Mouse (Mus musculus) forebrain, embryonic 10.5 days (tissue): Measurements from ENCODE around the gene Tph2. TPM values are rescaled to one million over a fixed set of nuclear protein-coding genes. Genes with fewer than 3 reads are reported as not detected.

ENCODE experiments used
- DNase-seq: peaks from one replicate; pipeline ENCODE4 v3.0.0-alpha.2; 2017; ENCODE audit warnings: low spot score; ENCODE audit errors: extremely low spot score
- H3K27ac ChIP-seq: fragments of 300-500 bp; sonication (generic); 2 replicates; pipeline ENCODE4 v1.5.1; 2016; ENCODE audit warnings: mild to moderate bottlenecking
- H3K27me3 ChIP-seq: fragments of 300-500 bp; sonication (generic); 2 replicates; pipeline ENCODE4 v1.6.1; 2016; ENCODE audit warnings: mild to moderate bottlenecking; ENCODE audit not compliant: poor library complexity, severe bottlenecking
- H3K36me3 ChIP-seq: fragments of 300-500 bp; sonication (generic); replicated peaks from 2 replicates; pipeline ENCODE4 v1.6.1; 2016; ENCODE audit warnings: mild to moderate bottlenecking, moderate library complexity
- H3K4me1 ChIP-seq: fragments of 300-500 bp; sonication (generic); 2 replicates; pipeline ENCODE4 v1.6.1; 2016
- H3K4me3 ChIP-seq: fragments of 300-500 bp; sonication (generic); 2 replicates; pipeline ENCODE4 v1.5.1; 2016; ENCODE audit warnings: mild to moderate bottlenecking, moderate library complexity
- H3K9me3 ChIP-seq: fragments of 300-500 bp; sonication (generic); 2 replicates; pipeline ENCODE4 v1.6.1; 2016; ENCODE audit warnings: mild to moderate bottlenecking, moderate library complexity
- WGBS: fragments of 180-500 bp; shearing (Covaris S2); methylation state at CpG from one replicate; pipeline ENCODE4 v1.1.7; 2016; 5-methylcytosine and 5-hydroxymethylcytosine counted together
- polyA plus RNA-seq: library from polyadenylated mRNA; unstranded; fragments of >200 nt; fragmentation: Nextera tagmentation; extraction: Ambion mirVana; gene quantifications from 2 replicates; pipeline ENCODE4 v1.2.1, GENCODE M21; 2016

Gene Tph2
- polyA plus RNA-seq, 1 experiment from 2014 or later: not detected

DNA sequence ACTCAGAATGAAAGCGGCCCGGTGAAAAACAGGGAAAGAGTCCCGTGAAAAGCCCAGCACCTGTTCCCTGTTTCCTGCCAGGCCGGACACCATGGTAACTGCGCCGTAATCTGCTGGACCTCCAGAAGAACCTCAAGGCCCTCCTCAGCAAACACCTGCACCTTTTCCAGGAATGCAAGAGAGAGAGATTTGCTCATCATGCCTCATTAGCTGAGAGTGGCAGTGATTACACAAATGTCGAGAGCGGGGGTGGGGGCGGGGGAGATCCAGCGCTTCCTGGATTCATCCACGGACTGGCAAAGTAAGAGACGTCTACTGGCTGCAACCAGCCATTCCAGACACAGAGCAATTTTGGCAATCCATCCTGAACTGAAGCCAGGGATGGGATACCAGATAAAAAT lies 9.2 kb downstream of the Tph2 start:
- H3K36me3 ChIP-seq: no peaks in the 10 kb centered on the region
- H3K27ac ChIP-seq: no peak overlapping the region
- no peak for DNase-seq
- no peaks in the 10 kb centered on the region for H3K27me3 ChIP-seq
- WGBS: 59% methylated on average over 12 of the region's 12 CpGs
- H3K9me3 ChIP-seq: no peaks in the 10 kb centered on the region
- no peak overlapping the region for H3K4me3 ChIP-seq
- peaks cover 10% of the 10 kb centered on the region for H3K4me1 ChIP-seq

DNA sequence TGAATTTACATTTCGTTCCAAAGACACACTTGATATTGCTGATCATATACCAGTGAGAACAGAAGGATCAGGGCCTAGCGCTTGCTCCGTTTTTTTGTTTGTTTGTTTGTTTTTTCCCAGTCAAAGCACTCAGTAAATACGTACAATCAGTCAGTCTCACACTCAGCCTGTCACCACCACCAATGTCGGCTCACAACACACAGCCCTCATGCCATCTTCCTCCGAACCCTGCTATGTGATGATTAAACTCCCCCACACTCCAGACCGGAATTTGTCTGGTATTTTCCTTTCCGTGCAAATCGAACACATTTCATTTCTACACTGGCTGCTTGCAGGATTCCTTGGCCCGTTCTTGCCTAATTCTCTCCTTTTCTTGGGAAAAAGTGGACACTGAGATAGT lies 11.5 kb downstream of the Tph2 start:
- Histone ChIP-seq H3K9me3 (no peaks in the 10 kb centered on the region), H3K4me1 (peaks cover 18% of the 10 kb centered on the region), H3K27me3 (no peaks in the 10 kb centered on the region), H3K4me3 (no peak overlapping the region), H3K36me3 (no peaks in the 10 kb centered on the region), H3K27ac (no peak overlapping the region)
- WGBS: 88% methylated on average over 10 of the region's 10 CpGs
- DNase-seq: no peak

DNA sequence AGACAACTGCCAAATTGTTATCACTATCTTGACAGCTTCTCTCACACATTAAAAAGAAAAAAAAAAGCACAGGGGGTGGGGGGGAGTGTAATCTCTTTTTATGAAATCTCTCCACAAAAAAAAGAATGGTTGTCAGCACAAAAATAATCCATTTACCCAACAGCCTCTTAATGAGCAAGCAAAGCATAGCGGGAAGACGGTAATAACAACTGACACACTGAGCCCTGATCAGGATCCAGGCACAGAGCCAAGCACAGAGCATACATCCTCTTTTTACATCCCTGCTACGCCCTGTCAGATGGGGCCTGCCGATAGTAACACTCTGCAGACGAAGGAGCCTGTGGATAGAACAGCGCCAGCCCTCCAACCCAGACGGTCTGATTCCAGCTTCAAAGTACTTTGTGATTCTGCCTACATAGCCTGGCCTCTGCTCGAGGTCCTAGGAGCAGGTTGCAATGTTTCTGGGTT lies 13.4 kb downstream of the Tph2 start:
- H3K36me3 ChIP-seq: no peaks in the 10 kb centered on the region
- no peak for DNase-seq
- H3K4me3 ChIP-seq: no peak overlapping the region
- H3K27me3 ChIP-seq: no peaks in the 10 kb centered on the region
- H3K4me1 ChIP-seq: peaks cover 18% of the 10 kb centered on the region
- 83% methylated on average over 8 of the region's 8 CpGs for WGBS
- H3K9me3 ChIP-seq: no peaks in the 10 kb centered on the region
- H3K27ac ChIP-seq: no peak overlapping the region

DNA sequence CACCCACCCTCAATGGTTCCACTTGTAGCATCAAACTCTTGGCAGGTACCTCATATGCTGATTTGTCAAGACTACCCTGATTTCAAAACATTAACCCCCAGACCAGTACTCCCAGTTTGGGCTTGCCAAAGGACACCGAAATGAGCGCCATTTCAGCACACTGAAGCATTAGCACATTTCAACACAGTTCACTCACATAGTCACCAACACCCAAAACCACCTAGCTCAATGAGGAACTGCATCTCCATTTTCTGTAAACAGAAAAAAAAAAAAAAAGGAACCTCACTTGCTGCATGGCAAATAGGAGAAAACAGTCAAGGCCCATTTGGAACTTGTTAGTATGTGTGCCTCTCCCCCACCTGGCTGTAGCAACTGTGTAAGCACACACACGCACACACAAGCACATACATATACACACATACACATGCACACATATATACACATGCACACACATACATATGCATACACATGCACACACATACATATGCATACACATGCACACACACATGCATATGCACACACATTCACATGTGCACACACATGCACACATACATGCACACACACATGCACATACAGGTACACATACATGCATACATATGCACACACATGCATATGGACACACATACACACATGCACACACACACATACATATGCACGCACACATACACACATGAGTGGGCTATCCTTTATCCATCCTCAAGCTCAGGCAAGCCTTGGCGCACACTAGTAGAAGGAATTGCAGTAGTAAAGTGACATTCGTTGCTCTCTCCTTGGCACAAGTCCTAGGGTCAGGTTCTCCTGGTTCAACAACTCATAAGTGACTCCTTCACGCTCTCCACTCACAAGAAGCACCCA lies 14.1 kb downstream of the Tph2 start:
- H3K27me3 ChIP-seq: no peaks in the 10 kb centered on the region
- no peaks in the 10 kb centered on the region for H3K9me3 ChIP-seq
- H3K4me3 ChIP-seq: no peak overlapping the region
- DNase-seq: no peak
- H3K36me3 ChIP-seq: no peaks in the 10 kb centered on the region
- no peak overlapping the region for H3K27ac ChIP-seq
- H3K4me1 ChIP-seq: peaks cover 17% of the 10 kb centered on the region
- 90% methylated on average over 7 of the region's 7 CpGs for WGBS

DNA sequence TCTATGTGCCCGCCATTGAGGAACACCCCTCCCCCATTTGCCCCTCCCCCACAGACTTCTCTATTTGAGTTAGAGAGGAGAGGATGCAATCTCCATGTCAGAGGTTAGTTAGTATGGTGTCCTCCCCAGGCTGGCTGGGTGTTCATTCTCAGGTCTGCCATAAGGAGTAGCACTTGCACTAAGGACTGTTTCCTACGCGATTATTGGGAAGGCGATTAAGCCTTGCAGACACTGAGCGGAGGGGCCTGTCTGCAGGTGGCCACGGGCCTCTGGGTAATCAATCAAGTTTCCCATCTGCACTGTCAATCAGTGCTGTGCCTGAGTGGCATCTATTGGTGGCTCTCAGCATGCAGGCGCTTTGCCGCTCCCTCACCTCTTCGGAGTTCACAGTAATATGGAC lies 15.4 kb downstream of the Tph2 start:
- DNase-seq: no peak
- no peak overlapping the region for H3K27ac ChIP-seq
- no peaks in the 10 kb centered on the region for H3K27me3 ChIP-seq
- H3K36me3 ChIP-seq: no peaks in the 10 kb centered on the region
- no peak overlapping the region for H3K4me3 ChIP-seq
- 38% methylated on average over 9 of the region's 9 CpGs for WGBS
- peaks cover 7% of the 10 kb centered on the region for H3K4me1 ChIP-seq
- H3K9me3 ChIP-seq: no peaks in the 10 kb centered on the region

DNA sequence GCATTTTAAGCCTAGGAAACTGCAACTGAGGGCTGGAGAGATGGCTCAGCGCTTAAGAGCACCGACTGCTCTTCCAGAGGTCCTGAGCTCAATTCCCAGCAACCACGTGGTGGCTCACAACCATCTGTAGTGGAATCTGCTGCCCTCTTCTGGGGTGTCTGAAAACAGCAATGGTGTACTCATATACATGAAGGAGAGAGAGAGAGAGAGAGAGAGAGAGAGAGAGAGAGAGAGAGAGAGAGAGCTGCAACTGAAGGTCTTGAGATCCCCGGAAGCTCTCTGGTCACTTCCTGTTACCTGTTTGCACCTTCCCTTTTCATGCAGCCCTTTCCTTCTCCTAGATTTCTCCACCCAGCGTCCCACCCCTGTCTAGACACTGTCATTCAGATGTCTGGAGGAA lies 24.5 kb downstream of the Tph2 start:
- WGBS: 72% methylated on average over 5 of the region's 5 CpGs
- H3K27me3 ChIP-seq: 0 out of 2 replicates have a peak, but pooled peaks cover 7% of the 10 kb centered on the region
- H3K9me3 ChIP-seq: no peaks in the 10 kb centered on the region
- no peak overlapping the region for H3K27ac ChIP-seq
- no peaks in the 10 kb centered on the region for H3K36me3 ChIP-seq
- H3K4me1 ChIP-seq: peaks cover 6% of the 10 kb centered on the region
- no peak overlapping the region for H3K4me3 ChIP-seq
- no peak for DNase-seq

DNA sequence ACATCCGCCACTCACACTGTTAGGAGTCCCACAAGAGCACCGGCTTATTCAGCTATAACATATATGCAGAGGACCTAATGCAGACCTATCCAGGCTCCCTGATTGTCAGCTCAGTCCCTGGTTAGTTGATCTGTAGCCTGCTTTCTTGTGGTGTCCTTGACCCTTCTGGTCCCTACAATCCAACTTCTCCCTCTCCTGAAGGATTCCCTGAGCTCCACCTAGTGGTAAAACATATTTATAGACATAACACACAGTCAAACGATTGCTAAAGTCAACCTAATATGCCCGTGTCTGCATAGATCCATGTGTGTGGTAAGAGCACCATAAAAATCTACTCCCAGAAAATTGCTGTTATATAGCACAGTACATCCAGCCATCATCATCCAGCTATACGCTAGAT lies 37.5 kb downstream of the Tph2 start:
- no peaks in the 10 kb centered on the region for H3K9me3 ChIP-seq
- no peak overlapping the region for H3K4me3 ChIP-seq
- H3K27ac ChIP-seq: no peak overlapping the region
- H3K27me3 ChIP-seq: no peaks in the 10 kb centered on the region
- H3K36me3 ChIP-seq: no peaks in the 10 kb centered on the region
- no peak for DNase-seq
- H3K4me1 ChIP-seq: no peaks in the 10 kb centered on the region
- 74% methylated on average over 5 of the region's 5 CpGs for WGBS

DNA sequence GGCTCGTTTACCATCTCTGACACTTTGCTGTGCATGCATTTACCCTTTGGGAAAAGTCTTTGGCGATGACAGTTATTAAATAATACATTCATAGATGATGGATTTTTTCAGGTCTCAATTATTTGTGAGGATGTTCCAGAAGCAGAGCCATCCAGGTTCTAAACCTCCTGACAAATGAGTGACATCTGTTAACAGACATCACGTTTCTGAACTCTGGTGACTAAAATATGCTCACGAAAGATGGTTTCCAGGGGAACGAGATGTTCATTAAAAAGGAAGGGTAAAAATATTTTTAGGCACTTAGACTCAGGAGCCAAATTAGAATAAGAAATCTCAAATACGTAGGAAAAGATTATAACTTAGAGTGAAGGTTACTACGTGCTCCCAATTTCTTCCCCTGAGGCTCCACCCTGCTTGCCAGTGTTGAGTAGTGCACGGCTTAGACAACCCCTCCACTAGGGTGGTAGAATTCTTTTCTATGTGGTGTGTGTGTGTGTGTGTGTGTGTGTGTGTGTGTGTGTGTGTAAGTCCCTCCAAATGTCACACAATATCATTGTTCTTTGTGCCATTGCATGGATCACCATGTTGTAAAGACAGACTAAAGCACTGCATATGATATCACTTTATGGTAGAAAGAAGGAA lies 38.4 kb downstream of the Tph2 start:
- WGBS: 88% methylated on average over 8 of the region's 8 CpGs
- Histone ChIP-seq H3K27me3 (no peaks in the 10 kb centered on the region), H3K27ac (no peak overlapping the region), H3K9me3 (no peaks in the 10 kb centered on the region), H3K36me3 (no peaks in the 10 kb centered on the region), H3K4me3 (no peak overlapping the region), H3K4me1 (no peaks in the 10 kb centered on the region)
- no peak for DNase-seq

DNA sequence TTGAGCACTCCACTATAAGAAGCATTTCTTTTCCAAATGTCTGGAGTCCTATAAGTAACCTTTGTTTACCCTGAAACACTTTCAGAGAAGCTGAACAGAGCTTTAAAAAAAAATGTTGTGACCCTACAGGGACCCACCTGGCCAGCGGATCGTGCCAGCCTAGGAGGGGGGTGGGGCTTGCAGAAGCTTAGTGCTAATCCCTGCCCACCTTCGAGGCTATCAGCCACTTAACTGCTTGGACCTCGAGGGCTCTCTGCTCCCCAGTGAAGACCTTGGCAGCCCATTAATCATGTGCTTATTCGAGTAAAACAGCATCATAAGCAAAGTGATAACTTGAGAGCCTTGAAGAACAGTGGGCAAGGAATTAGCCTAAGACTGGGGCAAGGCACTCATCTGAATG lies 40.3 kb downstream of the Tph2 start:
- H3K9me3 ChIP-seq: no peaks in the 10 kb centered on the region
- H3K27ac ChIP-seq: no peak overlapping the region
- no peak for DNase-seq
- no peaks in the 10 kb centered on the region for H3K27me3 ChIP-seq
- no peaks in the 10 kb centered on the region for H3K4me1 ChIP-seq
- H3K4me3 ChIP-seq: no peak overlapping the region
- 31% methylated on average over 5 of the region's 5 CpGs for WGBS
- no peaks in the 10 kb centered on the region for H3K36me3 ChIP-seq

DNA sequence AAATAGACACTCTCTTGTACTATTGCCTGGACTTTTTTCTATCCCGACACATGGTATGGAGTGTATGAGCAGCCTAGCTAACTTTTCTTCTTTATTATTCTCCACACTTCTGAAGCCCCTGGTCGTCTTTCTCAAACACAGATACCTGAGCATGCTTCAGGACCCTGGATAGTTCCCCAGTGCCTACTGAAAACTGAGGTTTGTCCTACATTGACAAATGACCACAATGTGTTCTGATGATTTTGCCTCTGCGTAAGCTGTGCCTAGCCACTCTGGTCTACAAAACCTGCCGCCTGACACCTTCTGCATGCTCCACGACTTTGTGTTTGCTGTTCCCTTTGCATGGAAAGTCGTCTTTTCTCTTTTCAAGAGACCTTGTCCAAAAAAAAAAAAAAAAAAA lies 41.2 kb downstream of the Tph2 start:
- no peak for DNase-seq
- H3K27ac ChIP-seq: no peak overlapping the region
- no peaks in the 10 kb centered on the region for H3K9me3 ChIP-seq
- WGBS: 62% methylated on average over 6 of the region's 6 CpGs
- no peaks in the 10 kb centered on the region for H3K36me3 ChIP-seq
- no peaks in the 10 kb centered on the region for H3K27me3 ChIP-seq
- H3K4me1 ChIP-seq: no peaks in the 10 kb centered on the region
- no peak overlapping the region for H3K4me3 ChIP-seq

DNA sequence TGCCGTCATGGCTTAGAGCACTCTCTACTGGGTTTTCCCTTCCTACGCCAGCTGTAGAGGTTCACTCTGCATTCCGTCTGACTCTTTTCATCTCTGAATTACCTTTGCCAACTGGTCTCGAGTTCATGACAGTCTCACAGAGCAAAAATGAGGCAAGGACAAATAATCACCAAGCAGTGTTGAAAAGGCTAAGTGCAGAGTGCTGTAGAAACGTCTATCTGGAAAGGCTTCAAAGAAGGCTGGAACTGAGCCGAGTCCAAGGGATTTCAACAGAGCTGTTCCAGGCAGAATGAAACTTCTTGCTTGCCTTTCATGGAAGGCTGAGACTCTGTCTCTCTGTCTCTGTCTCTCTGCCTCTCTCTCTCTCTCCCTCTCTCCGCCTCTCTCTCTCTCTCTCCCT lies 47.8 kb downstream of the Tph2 start:
- Histone ChIP-seq H3K27ac (no peak overlapping the region), H3K9me3 (no peaks in the 10 kb centered on the region), H3K4me1 (no peaks in the 10 kb centered on the region), H3K36me3 (no peaks in the 10 kb centered on the region), H3K4me3 (no peak overlapping the region), H3K27me3 (no peaks in the 10 kb centered on the region)
- WGBS: 83% methylated on average over 7 of the region's 7 CpGs
- DNase-seq: no peak

DNA sequence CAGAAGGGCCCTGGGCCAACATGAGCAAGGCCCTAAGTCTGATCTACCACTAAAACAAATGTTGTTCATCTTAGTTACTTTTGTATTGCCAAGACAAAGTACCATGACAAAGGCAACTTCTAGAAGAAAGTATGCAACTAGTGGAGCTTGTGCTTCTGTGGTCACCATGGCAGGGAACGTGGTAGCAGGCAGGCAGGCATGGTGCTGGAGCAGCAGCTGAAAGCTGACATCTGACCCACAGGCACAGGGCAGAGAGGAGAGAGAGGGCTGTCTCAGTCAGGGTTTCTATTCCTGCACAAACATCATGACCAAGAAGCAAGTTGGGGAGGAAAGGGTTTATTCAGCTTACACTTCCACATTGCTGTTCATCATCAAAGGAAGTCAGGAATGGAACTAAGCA lies 56.9 kb downstream of the Tph2 start:
- no peaks in the 10 kb centered on the region for H3K27me3 ChIP-seq
- H3K27ac ChIP-seq: no peak overlapping the region
- H3K9me3 ChIP-seq: no peaks in the 10 kb centered on the region
- no peak for DNase-seq
- WGBS: 76% methylated on average over 1 of the region's 1 CpGs
- no peaks in the 10 kb centered on the region for H3K36me3 ChIP-seq
- H3K4me1 ChIP-seq: peaks cover 17% of the 10 kb centered on the region
- H3K4me3 ChIP-seq: no peak overlapping the region

DNA sequence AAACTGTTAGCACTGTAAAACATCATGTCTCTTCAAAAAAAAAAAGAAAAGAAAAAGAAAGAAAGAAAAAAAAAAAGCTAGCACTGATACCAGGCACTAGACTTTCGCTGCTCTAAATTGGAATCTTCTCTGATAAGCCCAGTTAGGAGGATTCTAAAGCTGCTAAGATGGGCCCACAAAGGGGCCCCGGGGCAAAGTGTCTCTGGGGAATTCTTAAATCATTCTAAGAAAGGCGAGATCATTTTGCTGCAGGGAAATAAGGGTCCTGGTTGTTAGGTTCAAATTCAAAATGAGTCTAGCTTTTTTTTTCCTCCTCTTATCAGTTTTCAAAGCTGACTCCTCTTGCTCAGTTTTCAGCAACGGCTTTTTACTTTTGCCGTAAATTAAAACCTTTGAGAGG lies 59.3 kb downstream of the Tph2 start:
- H3K27ac ChIP-seq: no peak overlapping the region
- peaks cover 17% of the 10 kb centered on the region for H3K4me1 ChIP-seq
- H3K36me3 ChIP-seq: no peaks in the 10 kb centered on the region
- H3K27me3 ChIP-seq: no peaks in the 10 kb centered on the region
- 51% methylated on average over 5 of the region's 5 CpGs for WGBS
- no peaks in the 10 kb centered on the region for H3K9me3 ChIP-seq
- DNase-seq: no peak
- H3K4me3 ChIP-seq: no peak overlapping the region
